22 mouse cellular contexts compared by ENCODE assay signal in genomic region chr17:8493461-8493860, GRCm38 (mm10). TPM values are rescaled to one million over a fixed set of nuclear protein-coding genes. Genes with fewer than 3 reads are reported as not detected.
"Had no signal": no experiment of that assay in that cellular context is flagged by ENCODE, and none has a peak within 500 bp of the region (broad histone marks: within the 10 kb centered on the region; RNA-seq: fewer than 3 reads in every experiment).

No protein-coding gene starts in this region.

- DNase-seq: lung, adult 2 months; lung, postnatal 14 days; lung, postnatal 36 days; retina, postnatal 1 day; right cerebral cortex, adult 18-20 months; right cerebral cortex, postnatal 25 days; right cerebral cortex, postnatal 4 days; spleen, adult 18-20 months; thymus, adult 18-20 months; thymus, postnatal 14 days; thymus, postnatal 36 days had no signal

- H3K27me3 ChIP-seq: lung, embryonic 15.5 days; midbrain, embryonic 13.5 days; midbrain, embryonic 15.5 days; neural tube, embryonic 12.5 days had no signal

- H3K27ac ChIP-seq: lung, embryonic 15.5 days; macrophage; midbrain, embryonic 13.5 days; midbrain, embryonic 15.5 days; neural tube, embryonic 12.5 days had no signal

- H3K9ac ChIP-seq: lung, embryonic 15.5 days; midbrain, embryonic 13.5 days; midbrain, embryonic 15.5 days; neural tube, embryonic 12.5 days had no signal

- H3K36me3 ChIP-seq: lung, embryonic 15.5 days; midbrain, embryonic 13.5 days; midbrain, embryonic 15.5 days; neural tube, embryonic 12.5 days had no signal

- H3K4me1 ChIP-seq: lung, embryonic 15.5 days; megakaryocyte, embryonic 14.5 days; midbrain, embryonic 13.5 days; midbrain, embryonic 15.5 days; neural tube, embryonic 12.5 days had no signal

- H3K9me3 ChIP-seq: lung, embryonic 15.5 days; midbrain, embryonic 13.5 days; midbrain, embryonic 15.5 days; neural tube, embryonic 12.5 days had no signal

- H3K4me3 ChIP-seq: lung, embryonic 15.5 days; megakaryocyte, embryonic 14.5 days; midbrain, embryonic 13.5 days; midbrain, embryonic 15.5 days; neural tube, embryonic 12.5 days had no signal

- ATAC-seq: lung, postnatal 0 days; midbrain, embryonic 13.5 days; midbrain, embryonic 15.5 days had no signal

RNA-seq across cellular contexts. Expression of gene Pde10a, which starts 31.7 kb away (rescaled TPM):
- total RNA-seq: monocyte, adult 5-6 weeks; neutrophil, adult 5-6 weeks had no signal

RNA-seq across cellular contexts. Expression of gene T, which starts 59.2 kb away (rescaled TPM):
- total RNA-seq: megakaryocyte progenitor cell, adult 5-6 weeks; monocyte, adult 5-6 weeks; neutrophil, adult 5-6 weeks had no signal
- polyA plus RNA-seq: lung, postnatal 0 days; macrophage; small intestine, adult 2 months had no signal
